Mouse (Mus musculus) lung, adult 2 months (tissue): Measurements from ENCODE around the gene Tprgl. TPM values are rescaled to one million over a fixed set of nuclear protein-coding genes. Genes with fewer than 3 reads are reported as not detected.

Source experiments
- DNase-seq: peaks from one replicate; pipeline ENCODE4 v3.0.0; 2022
- H3K4me1 ChIP-seq: fragments of 200-500 bp; 2 replicates; pipeline ENCODE4 v1.6.1; 2011; ENCODE audit warnings: low read length; ENCODE audit not compliant: control insufficient read depth, insufficient read depth
- H3K4me3 ChIP-seq: fragments of 200-500 bp; replicated peaks from 2 replicates; pipeline ENCODE3; 2011; ENCODE audit warnings: low read depth, mild to moderate bottlenecking, control low read depth, low read length; ENCODE audit errors: extremely low read depth
- CTCF ChIP-seq: fragments of 200-500 bp; IDR thresholded peaks from 2 replicates; pipeline ENCODE4 v1.5.1; 2011; ENCODE audit warnings: mild to moderate bottlenecking, low read length, control low read depth; ENCODE audit not compliant: insufficient read depth
- POLR2A ChIP-seq: fragments of 200-500 bp; IDR thresholded peaks from 2 replicates; pipeline ENCODE4 v1.6.1; 2011; ENCODE audit warnings: low read depth, mild to moderate bottlenecking, control low read depth, low read length, borderline replicate concordance; ENCODE audit errors: extremely low read depth
- WGBS: fragments of 180-500 bp; shearing (Covaris S2); methylation state at CpG from one replicate; pipeline ENCODE4 v1.1.7; 2018; 5-methylcytosine and 5-hydroxymethylcytosine counted together
- polyA plus RNA-seq: library from polyadenylated mRNA; depleted of rRNA; stranded (reverse); fragments of >200 nt; gene quantifications from 2 replicates; pipeline ENCODE4 v1.2.3, GENCODE M21; 2012

The Tprgl gene
- polyA plus RNA-seq, 1 experiment = 223 TPM

- TF ChIP-seq CTCF = no peak
- TF ChIP-seq POLR2A = peak; percentile 59; the same call in 1 of the 2 replicates
- Histone ChIP-seq H3K4me1 (peaks cover 11% of the 10 kb centered on the region), H3K4me3 (peak within 1 kb of the TSS; percentile 99)
- 2% methylated on average over 48 of the region's 49 CpGs for WGBS
- peak; percentile 84 for DNase-seq
Observed at GRCm38 (mm10) chr4:154142211-154143040, 18.0 kb downstream of the Tprgl start, which contains the start of gene Wrap73. Gene Wrap73, plus strand, starts transcription at chr4:154142372.

- TF ChIP-seq POLR2A = no peak
- TF ChIP-seq CTCF = no peak
- peak; percentile 19 for DNase-seq
- no peak overlapping the region for H3K4me3 ChIP-seq
- H3K4me1 ChIP-seq = peaks cover 11% of the 10 kb centered on the region
- WGBS = 3% methylated on average over 42 of the region's 42 CpGs
Observed at GRCm38 (mm10) chr4:154141009-154141867, 19.2 kb downstream of the Tprgl start.

GRCm38 (mm10) chr4:154140213-154141008 lies 20.1 kb downstream of the Tprgl start:
- peak; percentile 33 for DNase-seq
- Histone ChIP-seq H3K4me1 (peaks cover 11% of the 10 kb centered on the region), H3K4me3 (peak overlapping the region; percentile 50)
- 4% methylated on average over 46 of the region's 46 CpGs for WGBS
- TF ChIP-seq CTCF = no peak
- TF ChIP-seq POLR2A = no peak

GRCm38 (mm10) chr4:154140182-154140212 lies 20.5 kb downstream of the Tprgl start, which contains the start of gene Trp73:
Gene Trp73, minus strand, starts transcription at chr4:154140208.
- no peak for DNase-seq
- peak within 1 kb of the TSS; percentile 50 for H3K4me3 ChIP-seq
- TF ChIP-seq CTCF (no peak), POLR2A (no peak)
- WGBS = 0% methylated on average over 4 of the region's 4 CpGs
- H3K4me1 ChIP-seq = peaks cover 11% of the 10 kb centered on the region

GRCm38 (mm10) chr4:154139671-154140181 lies 20.7 kb downstream of the Tprgl start:
- TF ChIP-seq POLR2A (no peak), CTCF (no peak)
- H3K4me1 ChIP-seq = peaks cover 11% of the 10 kb centered on the region
- under 1% methylated on average over 57 of the region's 59 CpGs for WGBS
- peak; percentile 12 for DNase-seq
- peak overlapping the region; percentile 50 for H3K4me3 ChIP-seq

GRCm38 (mm10) chr4:154137139-154137538 lies 23.3 kb downstream of the Tprgl start:
- Histone ChIP-seq H3K4me1 (peaks cover 7% of the 10 kb centered on the region; the same call in 1 of the 2 replicates), H3K4me3 (no peak overlapping the region)
- DNase-seq = no peak
- WGBS = 56% methylated on average over 5 of the region's 5 CpGs
- TF ChIP-seq CTCF = no peak
- no peak for TF ChIP-seq POLR2A

GRCm38 (mm10) chr4:154134803-154135202 lies 25.7 kb downstream of the Tprgl start:
- Histone ChIP-seq H3K4me3 (no peak overlapping the region), H3K4me1 (no peaks in the 10 kb centered on the region)
- DNase-seq = no peak
- 55% methylated on average over 4 of the region's 4 CpGs for WGBS
- TF ChIP-seq CTCF = no peak
- no peak for TF ChIP-seq POLR2A

- H3K4me3 ChIP-seq = no peak overlapping the region
- H3K4me1 ChIP-seq = no peaks in the 10 kb centered on the region
- WGBS = 74% methylated on average over 4 of the region's 4 CpGs
- TF ChIP-seq POLR2A = no peak
- no peak for TF ChIP-seq CTCF
- no peak for DNase-seq
Observed at GRCm38 (mm10) chr4:154131894-154132293, 28.6 kb downstream of the Tprgl start.

- TF ChIP-seq CTCF (no peak), POLR2A (no peak)
- no peak for DNase-seq
- no peak overlapping the region for H3K4me3 ChIP-seq
Observed at GRCm38 (mm10) chr4:154129950-154130349, 30.5 kb downstream of the Tprgl start.

More at GRCm38 (mm10) chr4:154129950-154130349, 30.5 kb downstream of the Tprgl start:
- H3K4me1 ChIP-seq = no peaks in the 10 kb centered on the region
